Mouse (Mus musculus): Measurements from ENCODE around the gene 4930404N11Rik. TPM values are rescaled to one million over a fixed set of nuclear protein-coding genes. Genes with fewer than 3 reads are reported as not detected.

The 4930404N11Rik gene
- total RNA-seq, 2 experiments from 2014 or later: 0.57 to 0.74 TPM

- no peak for DNase-seq (ENCODE audit: low spot score in 2 of 2)
Observed at GRCm38 (mm10) chr10:81315587-81315986, 50.0 kb downstream of the 4930404N11Rik start.

GRCm38 (mm10) chr10:81314201-81314600 is 51.4 kb downstream of the 4930404N11Rik start:
- no peak for DNase-seq (ENCODE audit: low spot score in 2 of 2)

- DNase-seq (ENCODE audit: low spot score in 2 of 2): no peak
Observed at GRCm38 (mm10) chr10:81313581-81313980, 52.0 kb downstream of the 4930404N11Rik start.

Small RNAs within 50 kb of the gene (microRNA-seq; reads per million reads assigned to microRNA genes)
- gene Mir6913: 0.59 to 2.0 reads per million in 2 experiments

Other genes with a start within 250 kb of the 4930404N11Rik start
- 10 to 100 TPM; 38.4 to 45.2 TPM for gene Zbtb7a, start 230.6 kb downstream of the 4930404N11Rik start, total RNA-seq (2021)
- 10 to 100 TPM; 26.7 to 29.7 TPM for gene Pias4, start 197.9 kb downstream of the 4930404N11Rik start, total RNA-seq (2021)
- 1,000 to 10,000 TPM; 1,075 to 1,131 TPM for gene Eef2, start 189.2 kb downstream of the 4930404N11Rik start, total RNA-seq (2021)
- 10 to 100 TPM; 66.1 to 67.9 TPM for gene Dapk3, start 182.8 kb downstream of the 4930404N11Rik start, total RNA-seq (2021)
- not detected for gene 4930442H23Rik, start 182.0 kb downstream of the 4930404N11Rik start, total RNA-seq (2021)
- gene Nmrk2, start 163.8 kb downstream of the 4930404N11Rik start, total RNA-seq (2021): under 1 TPM in 1 of 2 experiments, not detected in 1; 0.18 TPM
- gene Atcay, start 135.0 kb downstream of the 4930404N11Rik start, total RNA-seq (2021): 100 to 1,000 TPM; 170 to 177 TPM
- gene Zfr2, start 132.7 kb downstream of the 4930404N11Rik start, total RNA-seq (2021): 10 to 100 TPM; 58.0 to 66.8 TPM
- gene Matk, start 112.9 kb downstream of the 4930404N11Rik start, total RNA-seq (2021): 100 to 1,000 TPM; 222 to 266 TPM
- 10 to 100 TPM; 36.1 to 42.5 TPM for gene Mrpl54, start 98.9 kb downstream of the 4930404N11Rik start, total RNA-seq (2021)
- gene Apba3, start 98.9 kb downstream of the 4930404N11Rik start, total RNA-seq (2021): 10 to 100 TPM; 31.3 to 37.4 TPM
- 1 to 10 TPM; 1.4 to 2.3 TPM for gene Tjp3, start 74.2 kb downstream of the 4930404N11Rik start, total RNA-seq (2021)
- 100 to 1,000 TPM; 305 to 311 TPM for gene Pip5k1c, start 72.9 kb downstream of the 4930404N11Rik start, total RNA-seq (2021)
- gene Cactin, start 44.7 kb downstream of the 4930404N11Rik start, total RNA-seq (2021): 10 to 100 TPM; 24.7 to 25.6 TPM
- 1 to 10 TPM; 1.9 to 2.9 TPM for gene Tbxa2r, start 37.1 kb downstream of the 4930404N11Rik start, total RNA-seq (2021)
- 1 to 10 TPM in 1 of 2 experiments, under 1 TPM in 1; 0.94 to 1.2 TPM for gene Gipc3, start 22.6 kb downstream of the 4930404N11Rik start, total RNA-seq (2021)
- gene Hmg20b, start 15.3 kb downstream of the 4930404N11Rik start, total RNA-seq (2021): 10 to 100 TPM; 25.1 to 30.9 TPM
- 10 to 100 TPM; 37.0 to 40.8 TPM for gene Mfsd12, start 8.3 kb downstream of the 4930404N11Rik start, total RNA-seq (2021)
- 10 to 100 TPM; 81.2 to 85.2 TPM for gene Fzr1, start 12.7 kb upstream of the 4930404N11Rik start, total RNA-seq (2021)
- 10 to 100 TPM; 72.0 to 77.3 TPM for gene Dohh, start 18.6 kb upstream of the 4930404N11Rik start, total RNA-seq (2021)
- 1 to 10 TPM; 2.3 to 4.5 TPM for gene Gm48551, start 18.6 kb upstream of the 4930404N11Rik start, total RNA-seq (2021)
- gene Gm48552, start 23.2 kb upstream of the 4930404N11Rik start, total RNA-seq (2021): 1 to 10 TPM; 1.1 to 3.5 TPM
- 1 to 10 TPM; 2.6 to 3.0 TPM for gene Smim24, start 27.2 kb upstream of the 4930404N11Rik start, total RNA-seq (2021)
- 10 to 100 TPM; 51.2 to 55.8 TPM for gene Nfic, start 89.8 kb upstream of the 4930404N11Rik start, total RNA-seq (2021)
- 100 to 1,000 TPM; 259 to 261 TPM for gene Celf5, start 116.9 kb upstream of the 4930404N11Rik start, total RNA-seq (2021)
- gene Ncln, start 130.6 kb upstream of the 4930404N11Rik start, total RNA-seq (2021): 100 to 1,000 TPM in 1 of 2 experiments, 10 to 100 TPM in 1; 89.3 to 116 TPM
- gene S1pr4, start 134.3 kb upstream of the 4930404N11Rik start, total RNA-seq (2021): under 1 TPM in 1 of 2 experiments, not detected in 1; 0.30 TPM
- 1 to 10 TPM; 1.9 to 3.2 TPM for gene Gna15, start 158.4 kb upstream of the 4930404N11Rik start, total RNA-seq (2021)
- gene Gna11, start 179.4 kb upstream of the 4930404N11Rik start, total RNA-seq (2021): 100 to 1,000 TPM; 124 to 125 TPM
- gene Aes, start 193.7 kb upstream of the 4930404N11Rik start, total RNA-seq (2021): 100 to 1,000 TPM; 582 to 612 TPM
- gene Tle2, start 208.7 kb upstream of the 4930404N11Rik start, total RNA-seq (2021): 10 to 100 TPM; 25.6 to 26.6 TPM
- gene Tle6, start 235.3 kb upstream of the 4930404N11Rik start, total RNA-seq (2021): 1 to 10 TPM; 1.7 to 2.4 TPM
- 1 to 10 TPM; 2.0 TPM for gene BC025920, start 240.5 kb upstream of the 4930404N11Rik start, total RNA-seq (2021)